Mouse (Mus musculus): ENCODE measurements around the gene Adcy2.

DNA sequence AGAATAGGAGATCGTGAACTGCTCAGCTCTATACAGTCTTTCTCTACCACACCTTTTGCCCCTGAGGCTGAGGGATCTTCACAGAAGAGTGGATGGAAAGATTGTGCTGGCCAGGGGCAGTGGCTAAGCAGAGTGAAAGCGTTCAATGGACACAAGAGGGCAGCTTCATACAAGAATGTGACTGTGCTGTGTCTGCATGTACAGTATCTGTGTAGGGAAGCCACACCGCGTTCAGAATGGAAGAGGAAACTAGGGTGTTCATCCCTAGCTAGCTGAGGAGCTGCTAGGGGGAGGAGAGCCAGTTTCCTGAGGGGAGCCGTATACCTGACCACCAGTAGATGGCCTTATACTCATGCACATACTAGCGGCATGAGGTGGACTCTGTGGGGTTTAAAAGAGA lies 376.5 kb downstream of the Adcy2 start:
- TF ChIP-seq CTCF (IDR thresholded peaks at IDR 0.05; ENCODE audit: control insufficient read depth, insufficient read depth, low read length) (no peak), POLR2A (IDR thresholded peaks at IDR 0.05; ENCODE audit: borderline replicate concordance, control insufficient read depth, low read depth, low read length) (no peak)

Measured in bone marrow, adult 2 months (tissue).